Mouse (Mus musculus) lung, adult 2 months (tissue): ENCODE data around the gene Lipa. TPM values are rescaled to one million over a fixed set of nuclear protein-coding genes. Genes with fewer than 3 reads are reported as not detected.
A peak's percentile ranks its signal among the peaks of the same experiment; 100 is the strongest.

Source experiments
- DNase-seq: peaks from one replicate; pipeline ENCODE4 v3.0.0; 2022
- H3K4me1 ChIP-seq: fragments of 200-500 bp; 2 replicates; pipeline ENCODE4 v1.6.1; 2011; ENCODE audit warnings: low read length; ENCODE audit not compliant: control insufficient read depth, insufficient read depth
- H3K4me3 ChIP-seq: fragments of 200-500 bp; replicated peaks from 2 replicates; pipeline ENCODE3; 2011; ENCODE audit warnings: low read depth, mild to moderate bottlenecking, control low read depth, low read length; ENCODE audit errors: extremely low read depth
- CTCF ChIP-seq: fragments of 200-500 bp; IDR thresholded peaks from 2 replicates; pipeline ENCODE4 v1.5.1; 2011; ENCODE audit warnings: mild to moderate bottlenecking, low read length, control low read depth; ENCODE audit not compliant: insufficient read depth
- POLR2A ChIP-seq: fragments of 200-500 bp; IDR thresholded peaks from 2 replicates; pipeline ENCODE4 v1.6.1; 2011; ENCODE audit warnings: low read depth, mild to moderate bottlenecking, control low read depth, low read length, borderline replicate concordance; ENCODE audit errors: extremely low read depth
- WGBS: fragments of 180-500 bp; shearing (Covaris S2); methylation state at CpG from one replicate; pipeline ENCODE4 v1.1.7; 2018; 5-methylcytosine and 5-hydroxymethylcytosine counted together
- polyA plus RNA-seq: library from polyadenylated mRNA; depleted of rRNA; stranded (reverse); fragments of >200 nt; gene quantifications from 2 replicates; pipeline ENCODE4 v1.2.3, GENCODE M21; 2012

The Lipa gene
- polyA plus RNA-seq, 1 experiment, result 47.2 TPM

- peak; percentile 35 for DNase-seq
- TF ChIP-seq CTCF, result no peak
- no peak for TF ChIP-seq POLR2A
- Histone ChIP-seq H3K4me3 (peak overlapping the region; percentile 87), H3K4me1 (peaks cover 7% of the 10 kb centered on the region)
- under 1% methylated on average over 11 of the region's 11 CpGs for WGBS
Observed at GRCm38 (mm10) chr19:34526321-34526923, 852 bp downstream of the Lipa start.

- DNase-seq, result no peak
- Histone ChIP-seq H3K4me1 (peaks cover 7% of the 10 kb centered on the region), H3K4me3 (peak overlapping the region; percentile 24)
- WGBS, result 54% methylated on average over 9 of the region's 9 CpGs
- no peak for TF ChIP-seq POLR2A
- TF ChIP-seq CTCF, result no peak
Observed at GRCm38 (mm10) chr19:34524646-34525045, 2.6 kb downstream of the Lipa start.

DNA sequence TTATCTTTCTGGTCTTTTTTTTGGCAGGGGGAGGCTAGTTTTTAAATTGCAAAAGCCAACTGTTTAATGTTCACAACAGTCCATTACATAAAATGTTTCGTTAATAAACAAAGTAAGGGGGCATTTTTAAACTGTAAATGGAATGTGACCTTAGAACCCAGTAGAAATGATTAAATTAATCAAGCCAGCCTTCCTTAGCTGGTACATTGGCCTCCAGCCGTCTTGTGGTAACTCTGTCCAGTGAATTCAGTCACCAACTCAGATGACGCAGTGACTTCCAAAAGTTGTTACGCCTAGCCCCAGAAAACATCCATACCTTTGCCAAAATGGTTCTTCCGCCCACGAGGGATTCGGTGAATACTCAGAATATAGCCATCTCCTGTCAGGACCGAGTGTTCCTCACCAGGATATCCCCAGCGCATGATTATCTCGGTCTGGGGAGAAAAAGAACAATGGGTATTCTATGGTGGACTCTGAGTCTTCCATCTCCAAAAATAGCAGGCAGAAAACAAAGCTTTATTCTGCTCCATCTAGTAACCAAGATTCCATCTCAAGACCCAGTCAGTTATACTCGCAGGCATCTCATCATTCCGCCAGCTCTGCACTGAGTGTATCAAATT lies 4.1 kb downstream of the Lipa start:
- TF ChIP-seq CTCF, result no peak
- TF ChIP-seq POLR2A, result no peak
- Histone ChIP-seq H3K4me3 (no peak overlapping the region), H3K4me1 (peaks cover 10% of the 10 kb centered on the region)
- WGBS, result 60% methylated on average over 12 of the region's 12 CpGs
- DNase-seq, result no peak

DNA sequence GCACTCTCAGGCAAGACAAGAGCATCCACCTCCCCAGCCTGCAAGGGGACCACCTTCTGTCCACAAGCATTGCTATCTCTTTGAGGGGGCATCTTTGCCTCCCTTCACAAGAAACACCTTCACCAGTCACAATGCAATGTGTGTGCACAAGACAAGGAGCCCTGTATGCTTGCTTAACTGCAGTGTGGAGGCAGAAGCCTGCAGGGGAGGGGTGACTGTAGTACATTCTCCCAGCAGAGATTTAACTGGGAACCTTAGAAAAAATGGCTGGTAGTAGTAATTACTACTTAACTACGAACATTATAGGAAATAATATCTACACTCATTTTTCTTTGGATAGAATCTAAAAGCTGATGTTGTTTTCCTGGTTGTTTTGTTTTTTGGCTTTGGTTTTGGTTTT lies 5.3 kb downstream of the Lipa start:
- Histone ChIP-seq H3K4me1 (peaks cover 12% of the 10 kb centered on the region), H3K4me3 (no peak overlapping the region)
- TF ChIP-seq POLR2A (no peak), CTCF (no peak)
- 87% methylated on average over 1 of the region's 1 CpGs for WGBS
- no peak for DNase-seq

GRCm38 (mm10) chr19:34521361-34521760 lies 5.9 kb downstream of the Lipa start:
- 54% methylated on average over 2 of the region's 2 CpGs for WGBS

DNA sequence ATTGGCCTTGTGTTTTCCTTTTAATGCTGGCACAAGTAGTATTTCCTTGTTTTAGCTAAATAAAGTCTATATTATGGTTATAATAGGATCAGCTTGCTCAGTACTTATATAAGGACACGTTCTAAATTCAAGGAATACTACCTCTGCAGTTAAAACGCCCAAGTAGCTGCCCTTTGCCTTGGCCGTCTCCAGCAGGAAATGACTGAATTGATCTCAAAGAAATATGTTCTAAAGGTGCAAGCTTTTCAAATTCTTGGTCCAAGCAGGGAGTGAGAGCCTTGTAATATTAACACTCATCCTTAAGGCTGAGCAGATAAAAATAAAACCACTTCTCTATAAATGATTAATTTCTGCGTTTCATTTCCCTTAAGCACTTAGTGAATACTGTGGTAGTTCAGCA lies 7.2 kb downstream of the Lipa start:
- Histone ChIP-seq H3K4me3 (no peak overlapping the region), H3K4me1 (peaks cover 8% of the 10 kb centered on the region; the same call in 1 of the 2 replicates)
- TF ChIP-seq CTCF (no peak), POLR2A (no peak)
- WGBS, result 63% methylated on average over 4 of the region's 4 CpGs
- no peak for DNase-seq

More at GRCm38 (mm10) chr19:34521361-34521760, 5.9 kb downstream of the Lipa start:
- no peak for TF ChIP-seq CTCF
- TF ChIP-seq POLR2A, result no peak
- H3K4me3 ChIP-seq, result no peak overlapping the region
- no peak for DNase-seq
- peaks cover 12% of the 10 kb centered on the region for H3K4me1 ChIP-seq

- TF ChIP-seq CTCF, result no peak
- TF ChIP-seq POLR2A, result no peak
- Histone ChIP-seq H3K4me1 (peaks cover 8% of the 10 kb centered on the region; the same call in 1 of the 2 replicates), H3K4me3 (no peak overlapping the region)
- 73% methylated on average over 3 of the region's 3 CpGs for WGBS
- no peak for DNase-seq
Observed at GRCm38 (mm10) chr19:34519646-34520045, 7.6 kb downstream of the Lipa start.

- 35% methylated on average over 3 of the region's 3 CpGs for WGBS
- Histone ChIP-seq H3K4me1 (peaks cover 8% of the 10 kb centered on the region; the same call in 1 of the 2 replicates), H3K4me3 (no peak overlapping the region)
- no peak for DNase-seq
- no peak for TF ChIP-seq CTCF
- TF ChIP-seq POLR2A, result no peak
Observed at GRCm38 (mm10) chr19:34518786-34519185, 8.5 kb downstream of the Lipa start.

GRCm38 (mm10) chr19:34517812-34518594 lies 9.3 kb downstream of the Lipa start:
- WGBS, result 91% methylated on average over 13 of the region's 13 CpGs
- TF ChIP-seq CTCF (no peak), POLR2A (no peak)
- DNase-seq, result no peak
- Histone ChIP-seq H3K4me3 (no peak overlapping the region), H3K4me1 (peaks cover 8% of the 10 kb centered on the region; the same call in 1 of the 2 replicates)
